Mouse (Mus musculus) intestine, embryonic 16.5 days (tissue): ENCODE measurements around the gene Spns2. TPM values are rescaled to one million over a fixed set of nuclear protein-coding genes. Genes with fewer than 3 reads are reported as not detected.

Experiments used
- ATAC-seq: fragments of 200-750 bp; cut with Nextera tagmentation; 2 replicates; pipeline ENCODE4 v1.8.0; 2017; ENCODE audit warnings: moderate TSS enrichment, moderate library complexity
- H3K27ac ChIP-seq: fragments of 300-500 bp; sonication (generic); 2 replicates; pipeline ENCODE4 v1.5.1; 2014; ENCODE audit warnings: mild to moderate bottlenecking, low read length
- H3K27me3 ChIP-seq: fragments of 300-500 bp; sonication (generic); replicated peaks from 2 replicates; pipeline ENCODE4 v1.6.1; 2014; ENCODE audit warnings: low read length, control low read depth, mixed read lengths; ENCODE audit not compliant: control insufficient read depth, insufficient read depth
- H3K36me3 ChIP-seq: fragments of 300-500 bp; sonication (generic); 2 replicates; pipeline ENCODE4 v1.6.1; 2014; ENCODE audit warnings: low read length, control low read depth; ENCODE audit not compliant: control insufficient read depth, insufficient read depth
- H3K4me1 ChIP-seq: fragments of 300-500 bp; sonication (generic); 2 replicates; pipeline ENCODE4 v1.6.1; 2014; ENCODE audit warnings: low read length, control low read depth, mixed read lengths; ENCODE audit not compliant: control insufficient read depth, insufficient read depth
- H3K4me2 ChIP-seq: fragments of 300-500 bp; sonication (generic); 2 replicates; pipeline ENCODE4 v1.6.1; 2014; ENCODE audit warnings: low read depth, low read length, control low read depth
- H3K4me3 ChIP-seq: fragments of 300-500 bp; sonication (generic); 2 replicates; pipeline ENCODE4 v1.5.1; 2014; ENCODE audit warnings: mild to moderate bottlenecking, low read length
- H3K9ac ChIP-seq: fragments of 300-500 bp; sonication (generic); 2 replicates; pipeline ENCODE4 v1.6.1; 2014; ENCODE audit warnings: low read depth, low read length
- H3K9me3 ChIP-seq: fragments of 300-500 bp; sonication (generic); 2 replicates; pipeline ENCODE4 v1.6.1; 2016; ENCODE audit warnings: low read length, control low read depth; ENCODE audit not compliant: control insufficient read depth
- WGBS: fragments of 180-500 bp; shearing (Covaris S2); extraction: QIAGEN DNeasy Blood & Tissue Kit; methylation state at CpG from one replicate; pipeline ENCODE4 v1.1.7; 2014; 5-methylcytosine and 5-hydroxymethylcytosine counted together
- polyA plus RNA-seq: library from polyadenylated mRNA; unstranded; fragments of >200 nt; fragmentation: Nextera tagmentation; extraction: Ambion mirVana; gene quantifications from 2 replicates; pipeline ENCODE4 v1.2.1, GENCODE M21; 2015

Spns2 gene
- polyA plus RNA-seq, 1 experiment from 2014 or later, result 5.9 TPM

DNA sequence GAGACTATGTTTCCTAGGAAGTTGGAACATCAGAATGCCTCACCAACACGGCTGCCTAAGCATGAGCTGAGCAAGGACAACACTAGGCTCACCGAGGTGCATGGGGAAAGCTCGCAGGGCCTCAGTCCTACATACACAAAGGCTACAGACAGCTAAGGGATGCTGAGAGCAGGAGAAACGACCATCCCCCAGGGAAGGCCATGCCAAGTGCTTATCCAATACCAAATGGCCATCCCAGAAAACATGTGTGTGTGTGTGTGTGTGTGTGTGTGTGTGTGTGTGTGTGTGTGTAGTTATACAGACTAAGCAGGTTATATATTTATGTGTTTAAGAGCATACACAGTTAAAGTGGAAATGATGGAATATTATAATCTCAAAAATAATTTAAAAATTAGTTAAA is 34.0 kb upstream of the Spns2 start:
- Histone ChIP-seq H3K27ac (no peak overlapping the region), H3K36me3 (no peaks in the 10 kb centered on the region), H3K27me3 (no peaks in the 10 kb centered on the region), H3K9me3 (no peaks in the 10 kb centered on the region), H3K9ac (no peak overlapping the region), H3K4me2 (no peak overlapping the region), H3K4me1 (no peaks in the 10 kb centered on the region), H3K4me3 (no peak overlapping the region)
- 56% methylated on average over 4 of the region's 4 CpGs for WGBS
- no peak for ATAC-seq

DNA sequence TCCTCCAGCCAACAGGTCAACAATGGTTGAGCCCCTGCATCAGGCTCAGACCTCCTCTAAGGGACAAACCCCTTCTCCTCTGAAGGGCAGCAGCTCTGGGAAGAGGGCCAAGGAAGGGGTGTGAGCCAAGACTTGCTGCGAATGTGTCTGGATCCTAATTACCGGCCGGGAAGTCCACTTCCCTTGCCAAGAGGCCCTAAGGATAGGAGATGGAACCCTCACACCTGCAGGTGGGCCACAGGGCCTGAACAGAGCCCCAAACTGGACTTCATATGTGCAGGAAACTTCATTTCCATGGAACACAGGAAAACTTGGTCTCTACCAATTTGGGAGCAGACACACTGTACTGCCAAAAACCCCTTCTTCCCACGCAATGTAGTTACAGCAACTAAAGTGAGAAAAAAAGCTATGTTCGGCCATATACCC is 32.9 kb upstream of the Spns2 start:
- Histone ChIP-seq H3K9me3 (no peaks in the 10 kb centered on the region), H3K4me2 (no peak overlapping the region), H3K9ac (no peak overlapping the region), H3K27ac (no peak overlapping the region), H3K4me1 (no peaks in the 10 kb centered on the region), H3K4me3 (no peak overlapping the region), H3K27me3 (no peaks in the 10 kb centered on the region), H3K36me3 (no peaks in the 10 kb centered on the region)
- 66% methylated on average over 5 of the region's 5 CpGs for WGBS
- no peak for ATAC-seq

DNA sequence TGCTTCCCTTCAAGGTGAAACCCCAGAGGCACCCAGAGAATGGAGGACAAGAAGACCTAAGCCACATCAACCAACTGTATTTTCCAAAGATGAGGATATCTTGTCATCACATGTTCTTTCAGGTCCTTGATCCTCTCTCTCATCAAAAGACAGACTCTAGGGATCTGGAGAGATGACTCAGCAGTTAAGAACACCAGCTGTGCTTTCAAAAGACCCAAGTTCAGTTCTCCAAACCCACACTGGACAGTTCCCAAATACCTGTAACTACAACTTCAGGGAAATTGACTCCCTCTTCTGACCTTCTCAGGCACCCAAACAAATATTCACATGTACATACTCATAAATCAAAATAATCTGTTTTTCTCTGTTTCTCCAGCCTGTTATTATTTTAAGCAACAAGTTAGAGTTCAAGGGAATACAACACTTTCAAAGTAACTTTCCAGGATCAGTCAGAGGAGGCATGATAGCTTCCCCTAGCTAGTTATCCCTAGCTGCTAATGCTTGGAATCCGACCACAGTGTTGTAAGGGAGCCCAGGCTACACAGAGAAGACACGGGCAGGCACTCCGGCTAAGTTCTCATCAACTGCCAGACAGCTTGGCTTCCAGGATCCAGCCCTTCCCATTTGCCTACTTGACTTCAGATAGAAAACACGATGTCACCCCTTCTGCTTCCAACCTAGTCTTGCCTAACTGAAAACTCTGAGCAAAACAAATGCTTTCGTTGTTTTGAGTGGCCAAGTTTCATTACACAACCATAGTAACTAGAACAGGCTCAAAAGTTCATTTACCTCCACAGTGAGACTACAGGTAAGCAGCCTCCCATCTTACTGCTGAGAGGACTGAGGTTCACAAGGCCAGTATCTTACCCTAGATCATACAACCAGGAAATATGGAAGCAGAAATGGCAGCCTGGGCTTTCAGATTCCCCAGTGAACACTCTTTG is 32.2 kb upstream of the Spns2 start:
- Histone ChIP-seq H3K9me3 (no peaks in the 10 kb centered on the region), H3K4me2 (no peak overlapping the region), H3K9ac (no peak overlapping the region), H3K4me1 (no peaks in the 10 kb centered on the region), H3K4me3 (no peak overlapping the region), H3K27ac (no peak overlapping the region), H3K27me3 (no peaks in the 10 kb centered on the region), H3K36me3 (no peaks in the 10 kb centered on the region)
- 81% methylated on average over 5 of the region's 5 CpGs for WGBS
- no peak for ATAC-seq

DNA sequence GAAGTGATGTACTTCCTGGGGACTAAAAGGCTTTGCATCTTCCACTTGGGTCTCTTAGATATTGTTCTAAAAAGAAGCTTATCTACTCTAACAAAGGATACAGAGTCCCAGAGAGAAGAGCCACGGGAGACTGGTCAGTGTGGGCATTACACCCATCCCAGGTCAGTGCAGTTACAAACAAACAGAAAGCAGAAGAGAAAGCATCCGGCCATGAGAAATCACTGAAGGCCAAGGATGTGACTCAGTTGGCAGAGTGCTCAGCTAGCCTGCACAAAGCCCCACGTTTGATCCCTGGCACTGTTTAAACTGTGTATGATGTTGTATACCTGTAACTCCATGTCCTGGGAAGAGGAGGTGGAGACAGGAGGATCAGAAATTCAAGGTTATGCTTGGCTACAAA is 30.2 kb upstream of the Spns2 start:
- 51% methylated on average over 3 of the region's 3 CpGs for WGBS
- Histone ChIP-seq H3K27me3 (no peaks in the 10 kb centered on the region), H3K4me2 (no peak overlapping the region), H3K4me1 (no peaks in the 10 kb centered on the region), H3K4me3 (no peak overlapping the region), H3K36me3 (no peaks in the 10 kb centered on the region), H3K9me3 (0 out of 2 replicates have a peak, but pooled peaks cover 4% of the 10 kb centered on the region), H3K9ac (no peak overlapping the region), H3K27ac (no peak overlapping the region)
- ATAC-seq, result no peak

DNA sequence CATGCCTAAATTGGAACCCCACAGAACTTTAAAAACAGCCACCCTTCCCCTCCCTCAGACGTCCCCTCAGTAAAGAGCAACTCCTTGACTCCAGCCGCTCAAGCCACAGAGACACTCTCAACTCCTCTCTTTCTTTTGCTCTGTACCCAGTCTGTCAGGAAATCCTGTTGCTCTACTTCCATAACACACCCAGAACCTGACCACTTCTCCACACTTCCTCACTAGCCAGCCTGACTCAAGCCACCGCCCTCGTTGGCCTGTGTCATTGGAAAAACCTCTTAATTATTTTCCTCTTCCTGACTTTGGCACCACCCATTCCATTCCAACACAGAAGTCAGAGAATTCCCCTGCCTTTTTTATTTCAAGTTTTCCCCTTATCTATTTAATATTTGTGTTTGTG is 29.5 kb upstream of the Spns2 start:
- WGBS, result 72% methylated on average over 4 of the region's 4 CpGs
- Histone ChIP-seq H3K27ac (peak overlapping the region; percentile 33; the same call in 1 of the 2 replicates), H3K36me3 (no peaks in the 10 kb centered on the region), H3K9ac (no peak overlapping the region), H3K4me1 (no peaks in the 10 kb centered on the region), H3K9me3 (0 out of 2 replicates have a peak, but pooled peaks cover 4% of the 10 kb centered on the region), H3K27me3 (no peaks in the 10 kb centered on the region), H3K4me3 (no peak overlapping the region), H3K4me2 (no peak overlapping the region)
- no peak for ATAC-seq

DNA sequence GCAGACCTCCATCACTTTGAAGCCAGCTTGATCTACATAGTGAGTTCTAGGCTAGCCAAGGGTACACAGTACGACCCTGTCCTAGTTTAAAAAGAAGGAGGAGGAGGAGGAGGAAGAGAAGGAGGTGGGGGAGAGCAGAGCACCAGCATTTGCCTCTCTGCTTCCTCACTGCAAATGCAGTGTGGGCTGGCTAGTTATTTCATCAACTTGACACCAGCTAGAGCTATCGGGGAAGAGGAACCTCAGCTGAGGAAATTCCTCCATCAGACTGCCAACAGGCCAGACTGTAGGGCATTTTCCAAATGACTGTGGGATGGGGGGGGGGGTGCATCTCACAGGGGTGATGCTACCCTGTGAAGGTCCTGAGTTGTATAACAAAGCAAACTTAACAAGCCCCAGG is 28.7 kb upstream of the Spns2 start:
- 0 out of 2 replicates have a peak, but pooled peaks cover 4% of the 10 kb centered on the region for H3K9me3 ChIP-seq
- no peak overlapping the region for H3K27ac ChIP-seq
- H3K4me1 ChIP-seq, result no peaks in the 10 kb centered on the region
- no peaks in the 10 kb centered on the region for H3K27me3 ChIP-seq
- H3K4me2 ChIP-seq, result no peak overlapping the region
- H3K36me3 ChIP-seq, result no peaks in the 10 kb centered on the region
- no peak overlapping the region for H3K4me3 ChIP-seq
- 51% methylated on average over 2 of the region's 2 CpGs for WGBS
- no peak overlapping the region for H3K9ac ChIP-seq
- ATAC-seq, result no peak

DNA sequence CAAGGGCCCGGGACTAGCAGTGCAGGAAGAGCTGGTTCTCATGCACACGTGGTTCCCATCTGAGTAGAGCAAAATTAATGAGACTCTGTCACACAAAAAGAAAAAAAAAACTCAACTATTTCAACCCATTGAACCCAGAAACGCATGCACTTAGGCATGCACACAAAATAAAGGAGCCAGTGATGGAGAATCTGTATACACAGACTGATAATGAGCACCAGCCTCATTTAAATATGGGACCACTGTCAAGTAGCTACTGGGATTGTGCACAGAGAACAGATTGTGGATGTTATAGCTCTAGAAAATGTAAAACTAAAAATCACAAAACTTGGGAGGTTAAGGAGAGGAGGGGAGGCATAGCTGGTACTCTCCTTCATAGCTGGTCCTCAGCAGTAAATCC is 25.3 kb upstream of the Spns2 start:
- H3K4me3 ChIP-seq, result no peak overlapping the region
- H3K27me3 ChIP-seq, result no peaks in the 10 kb centered on the region
- H3K9ac ChIP-seq, result no peak overlapping the region
- WGBS, result 57% methylated on average over 3 of the region's 3 CpGs
- no peaks in the 10 kb centered on the region for H3K36me3 ChIP-seq
- H3K4me1 ChIP-seq, result no peaks in the 10 kb centered on the region
- no peak overlapping the region for H3K27ac ChIP-seq
- H3K9me3 ChIP-seq, result 0 out of 2 replicates have a peak, but pooled peaks cover 4% of the 10 kb centered on the region
- ATAC-seq, result no peak
- H3K4me2 ChIP-seq, result no peak overlapping the region

DNA sequence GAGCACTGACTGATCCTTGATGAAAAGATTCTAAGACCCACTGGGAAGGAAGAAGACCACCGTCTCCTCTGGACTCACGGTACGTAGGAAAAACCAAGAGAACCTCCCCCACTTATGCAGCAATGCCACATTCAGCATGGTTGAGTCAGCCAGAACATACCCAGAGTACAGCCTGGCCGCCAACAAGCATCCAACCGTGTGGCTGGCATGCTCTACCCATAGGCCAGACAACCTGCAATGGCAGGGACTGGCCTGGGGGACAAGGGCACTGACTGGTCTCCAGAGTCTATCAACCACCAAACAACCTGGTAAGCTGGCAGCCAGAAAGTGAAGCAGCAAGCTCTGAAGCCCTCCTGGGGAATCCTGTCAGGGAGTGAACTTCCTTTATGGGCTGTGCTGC is 18.9 kb upstream of the Spns2 start:
- Histone ChIP-seq H3K27ac (no peak overlapping the region), H3K36me3 (no peaks in the 10 kb centered on the region), H3K4me3 (no peak overlapping the region), H3K4me2 (no peak overlapping the region), H3K27me3 (no peaks in the 10 kb centered on the region), H3K9ac (no peak overlapping the region), H3K9me3 (no peaks in the 10 kb centered on the region), H3K4me1 (0 out of 2 replicates have a peak, but pooled peaks cover 7% of the 10 kb centered on the region)
- ATAC-seq, result no peak
- 94% methylated on average over 5 of the region's 5 CpGs for WGBS

DNA sequence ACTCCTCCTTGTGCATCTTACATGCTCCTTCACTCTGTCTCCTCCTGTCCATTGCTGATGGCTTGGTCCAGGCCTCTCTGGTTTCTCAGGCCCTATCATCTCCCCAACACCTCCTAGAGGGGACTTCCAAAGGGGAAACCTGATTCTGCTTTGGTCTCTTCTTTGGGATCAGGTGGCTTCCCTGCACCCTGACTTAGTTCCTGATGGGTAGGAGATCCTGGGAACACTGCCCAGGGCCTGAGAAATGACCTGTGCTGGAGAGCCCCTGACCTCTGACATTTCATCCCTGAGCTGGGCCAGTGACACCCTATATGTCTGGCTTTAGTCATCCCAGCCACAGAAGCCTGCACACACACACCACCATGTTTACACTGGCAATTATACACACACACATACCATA is 17.9 kb upstream of the Spns2 start:
- no peaks in the 10 kb centered on the region for H3K36me3 ChIP-seq
- H3K4me2 ChIP-seq, result no peak overlapping the region
- no peak overlapping the region for H3K9ac ChIP-seq
- no peak for ATAC-seq
- no peak overlapping the region for H3K4me3 ChIP-seq
- peaks cover 16% of the 10 kb centered on the region for H3K4me1 ChIP-seq
- H3K27me3 ChIP-seq, result no peaks in the 10 kb centered on the region
- H3K27ac ChIP-seq, result no peak overlapping the region
- H3K9me3 ChIP-seq, result no peaks in the 10 kb centered on the region
